Mouse (Mus musculus) gastrocnemius, adult 18-20 months (tissue): ENCODE measurements around the gene Ddost. TPM values are rescaled to one million over a fixed set of nuclear protein-coding genes. Genes with fewer than 3 reads are reported as not detected.
A peak's percentile ranks its signal among the peaks of the same experiment; 100 is the strongest.

ENCODE experiments used
- DNase-seq: peaks from one replicate; pipeline ENCODE4 v3.0.0; 2021; ENCODE audit warnings: low spot score
- long read RNA-seq, 2 experiments: library from polyadenylated mRNA; stranded (forward); transcript quantifications; one replicate each; pipeline ENCODE4 v2.0.0; 2021
- total RNA-seq, 2 experiments: library from RNA; stranded (reverse); gene quantifications; 2 replicates each; pipeline ENCODE4 v1.2.3; 2021

Gene Ddost
- 10 to 100 TPM; 29.5 to 34.0 TPM for total RNA-seq
- long read RNA-seq, experiment 1, transcript Ddost-201 (11 exons, 2,120 nt) = major isoform, 103 of 112 reads
- long read RNA-seq, experiment 1, partial matches to known transcripts = 4 of 112 reads
- long read RNA-seq, experiment 1, other reads (novel, unspliced or antisense) = 5 of 112 reads
- long read RNA-seq, experiment 2, transcript Ddost-201 (11 exons, 2,120 nt) = major isoform, 104 of 118 reads
- long read RNA-seq, experiment 2, partial matches to known transcripts = 10 of 118 reads
- long read RNA-seq, experiment 2, other reads (novel, unspliced or antisense) = 4 of 118 reads

DNA sequence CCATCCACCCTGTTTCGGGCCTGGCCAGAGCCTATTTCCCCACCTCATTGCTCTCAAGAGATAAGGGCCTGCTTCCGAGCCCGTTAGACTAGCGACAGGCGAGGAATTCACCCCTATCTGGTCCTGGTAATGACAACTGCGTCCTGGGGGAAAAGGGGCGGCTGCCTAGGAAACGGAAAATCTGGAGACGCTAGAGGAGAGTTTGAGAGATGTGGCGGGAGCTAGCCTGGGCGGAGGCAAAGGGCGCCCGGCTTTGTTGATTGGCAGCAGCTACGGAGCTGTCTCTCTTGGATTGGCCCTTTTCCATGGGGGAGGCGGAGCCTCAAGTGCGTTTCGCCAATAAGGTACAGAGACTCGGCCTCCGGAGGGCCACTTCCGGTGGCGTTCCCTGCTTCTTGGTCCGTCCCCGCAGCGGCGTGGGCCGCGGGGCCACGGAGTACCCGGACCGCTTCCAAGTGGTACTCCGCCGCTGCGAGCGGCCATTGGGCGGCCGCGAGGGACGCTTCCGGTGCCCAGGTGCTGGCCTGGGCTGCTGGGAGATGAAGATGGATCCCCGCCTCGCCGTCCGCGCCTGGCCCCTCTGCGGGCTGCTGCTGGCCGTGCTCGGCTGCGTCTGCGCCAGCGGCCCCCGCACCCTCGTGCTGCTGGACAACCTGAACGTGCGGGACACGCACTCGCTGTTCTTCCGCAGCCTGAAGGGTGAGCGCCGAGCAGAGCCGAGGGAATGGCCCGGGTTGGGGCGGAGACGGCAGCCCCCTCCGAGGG lies at the start of gene Ddost:
Gene Ddost, plus strand, starts transcription at position 391 of the 765 bp plus-strand sequence.
- DNase-seq = peak; percentile 99

DNA sequence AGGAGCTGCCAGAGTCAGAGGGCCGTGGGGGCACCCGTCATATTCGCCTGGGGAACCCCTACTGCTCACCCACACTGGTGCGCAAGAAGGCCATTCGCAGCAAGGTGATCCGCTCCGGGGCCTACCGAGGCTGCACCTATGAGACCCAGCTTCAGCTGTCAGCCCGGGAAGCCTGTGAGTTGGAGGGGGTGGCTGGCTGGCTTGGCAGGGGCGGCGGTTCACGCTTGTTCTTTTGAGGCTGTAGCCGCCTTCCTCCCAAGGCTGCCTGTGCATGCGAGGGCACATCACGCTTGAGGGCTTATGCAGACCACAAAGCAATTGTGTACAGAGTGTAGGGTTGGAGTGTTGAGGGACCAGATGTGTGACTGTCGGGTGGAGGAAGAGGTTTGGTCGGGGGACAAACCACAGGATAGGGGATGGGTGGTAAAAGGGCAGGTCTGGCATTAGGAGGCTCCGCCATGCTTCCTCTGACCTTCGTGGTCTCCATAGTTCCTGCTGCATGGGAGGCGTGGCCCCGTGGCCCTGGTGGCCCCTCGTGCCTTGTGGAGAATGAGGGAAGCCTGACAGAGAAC lies 47.3 kb upstream of the Ddost start:
- DNase-seq = no peak

DNA sequence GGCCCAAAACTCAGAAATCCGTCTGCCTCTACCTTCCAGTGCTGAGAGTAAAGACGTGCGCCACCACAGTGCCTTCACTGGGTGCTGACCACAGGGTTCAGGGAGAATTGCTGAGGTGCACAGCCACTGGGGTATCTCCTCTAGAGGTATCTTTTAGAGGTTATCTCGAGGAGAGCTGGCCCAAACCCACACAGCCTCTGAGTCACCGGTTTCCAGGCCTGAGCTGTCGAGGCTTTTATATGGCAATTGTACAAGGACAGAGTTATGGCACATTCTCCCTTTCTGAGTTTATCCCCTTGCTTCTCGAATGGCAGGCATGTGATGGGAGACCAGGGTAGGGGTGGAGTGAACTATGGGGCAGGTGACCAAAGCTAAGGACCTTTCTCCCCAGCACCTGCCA lies 45.9 kb upstream of the Ddost start:
- DNase-seq = no peak

DNA sequence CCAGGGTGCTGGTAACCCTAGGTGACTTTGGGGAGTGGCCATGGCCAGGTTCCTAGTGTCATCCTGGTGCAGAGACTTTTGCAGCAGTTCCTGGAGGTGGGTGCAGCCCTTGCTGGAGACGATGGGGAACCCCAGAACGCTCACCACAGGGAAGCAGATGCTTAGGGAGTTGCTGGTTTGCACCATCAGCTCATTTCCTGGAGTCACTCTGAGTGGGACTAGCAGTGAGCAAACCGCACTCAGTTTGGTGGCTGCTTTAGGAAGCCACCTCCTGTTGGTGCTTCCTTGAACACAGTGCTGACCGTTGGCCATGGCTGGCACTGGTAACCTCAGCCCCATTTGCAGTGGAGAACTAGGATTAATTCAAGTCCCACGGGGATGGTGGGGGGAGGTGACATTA lies 45.0 kb upstream of the Ddost start:
- DNase-seq = no peak

DNA sequence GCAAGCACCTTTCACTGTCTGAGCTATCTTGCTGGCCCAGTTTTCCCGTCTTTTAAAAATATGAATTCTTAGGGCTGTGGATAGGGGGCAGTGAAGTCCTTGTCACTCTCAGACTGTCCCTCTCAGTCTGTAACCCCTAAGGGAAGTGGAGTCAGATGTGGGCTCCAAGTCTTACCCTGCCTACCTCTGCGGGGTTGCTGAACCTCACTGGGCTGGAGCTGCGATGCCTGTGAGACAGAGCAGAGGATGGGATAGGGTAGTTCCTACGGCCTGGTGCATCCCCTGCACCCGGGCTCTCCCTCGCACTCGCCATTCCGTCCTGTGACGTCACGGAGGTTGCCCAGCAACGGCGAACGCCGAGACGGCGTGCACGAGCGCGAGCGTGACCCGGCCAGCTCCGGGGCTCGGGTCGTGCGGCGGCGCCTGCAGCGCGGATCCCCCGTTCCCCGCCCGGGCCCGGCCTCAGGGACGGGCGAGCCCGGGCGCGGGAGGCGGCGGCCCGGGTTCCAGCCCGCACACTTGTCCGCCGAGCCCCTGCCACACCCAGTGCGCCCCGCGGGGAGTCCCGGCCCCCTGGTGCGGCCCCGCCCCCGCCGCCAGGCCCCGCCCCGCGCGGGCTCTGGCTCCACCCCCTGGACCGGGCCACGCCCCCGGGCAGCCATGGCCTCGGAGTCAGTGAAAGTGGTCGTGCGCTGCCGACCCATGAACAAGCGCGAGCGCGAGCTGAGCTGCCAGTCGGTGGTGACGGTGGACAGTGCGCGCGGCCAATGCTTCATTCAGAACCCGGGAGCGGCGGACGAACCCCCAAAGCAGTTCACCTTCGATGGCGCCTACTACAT lies 42.5 kb upstream of the Ddost start:
- peak; percentile 78 for DNase-seq

DNA sequence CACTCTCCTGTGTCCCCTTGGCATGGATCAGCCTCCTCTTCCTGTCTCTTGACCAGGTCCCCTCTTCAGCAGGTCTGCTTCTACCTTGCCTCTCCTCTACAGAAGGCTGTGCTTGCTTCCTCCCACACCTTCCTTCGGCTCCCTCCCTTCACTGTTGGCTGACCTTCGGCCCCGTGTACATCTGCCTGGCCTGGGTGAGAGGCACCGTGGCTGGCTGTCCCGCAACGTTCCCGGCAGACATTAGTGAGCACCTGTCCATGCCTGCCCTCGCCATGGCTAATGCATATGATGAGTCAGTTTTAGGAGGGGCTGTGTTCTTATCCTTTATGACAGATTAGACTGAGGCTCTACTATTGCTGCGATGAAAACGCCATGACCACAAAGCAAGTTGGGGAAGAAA lies 36.7 kb upstream of the Ddost start:
- DNase-seq = no peak

DNA sequence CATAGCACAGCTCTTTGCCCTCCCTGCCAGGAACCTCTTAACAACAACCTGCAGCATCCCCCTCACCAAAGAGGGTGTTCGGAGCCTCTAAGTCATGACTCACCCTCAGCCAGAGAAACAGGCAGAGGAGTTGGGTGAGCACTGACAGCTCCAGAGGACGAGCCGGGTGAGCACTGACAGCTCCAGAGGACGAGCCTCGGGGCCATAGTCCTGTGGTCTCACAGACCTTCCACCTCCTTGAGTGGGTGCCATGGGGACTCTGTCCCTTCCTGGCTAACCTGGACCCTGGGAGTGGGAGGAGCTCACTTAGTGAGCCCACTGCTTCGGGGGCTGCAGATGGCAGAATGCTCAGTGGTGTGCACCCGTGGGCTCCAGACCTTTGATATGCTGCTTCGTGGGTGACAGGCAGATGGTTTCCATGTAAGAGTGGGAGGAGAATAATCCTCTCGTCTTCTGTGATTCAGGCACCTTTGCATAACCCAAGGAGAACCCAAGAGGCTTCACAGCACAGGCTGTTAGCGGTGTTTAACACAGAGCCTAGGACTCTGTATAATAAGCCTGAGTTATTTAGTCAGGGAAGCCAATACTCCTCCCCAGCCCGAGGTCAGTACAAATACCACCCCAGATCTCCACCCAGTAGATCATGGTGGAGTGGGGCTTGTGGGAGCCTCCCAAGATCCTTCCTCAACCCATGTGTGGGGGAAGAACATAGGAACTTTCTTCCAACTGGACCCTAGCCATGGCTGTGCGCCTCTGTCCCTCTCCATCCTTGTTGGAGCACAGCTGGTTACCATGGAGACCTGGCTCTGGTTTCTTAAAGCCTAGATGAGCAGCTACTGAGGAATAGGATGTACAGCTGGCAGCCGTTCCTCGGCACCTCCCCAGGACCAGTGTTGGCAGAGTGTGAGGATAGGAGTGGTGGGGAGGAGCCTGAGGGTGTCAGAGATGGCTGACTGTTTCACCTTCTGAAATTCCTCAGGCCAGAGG lies 32.2 kb upstream of the Ddost start:
- peak; percentile 24 for DNase-seq

DNA sequence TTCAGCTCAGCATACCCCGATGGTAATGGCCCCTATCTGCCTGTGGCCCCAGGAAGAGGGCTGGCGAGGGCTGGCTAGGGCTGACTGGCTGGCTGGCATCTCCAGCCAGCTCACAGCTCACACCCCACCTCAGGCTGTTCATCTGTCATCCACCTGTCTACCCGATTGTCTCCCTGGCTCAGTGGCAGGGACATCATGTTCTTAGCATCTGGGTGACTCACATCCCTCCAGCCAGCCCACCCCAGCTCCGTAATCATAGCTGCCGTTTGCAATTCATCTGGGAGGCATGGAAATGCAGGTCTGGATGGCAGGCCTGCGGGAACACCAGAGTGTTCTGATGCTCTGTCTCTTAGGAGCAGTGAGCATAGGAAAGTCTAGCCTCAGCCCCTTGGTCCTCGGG lies 26.2 kb upstream of the Ddost start:
- DNase-seq = no peak

DNA sequence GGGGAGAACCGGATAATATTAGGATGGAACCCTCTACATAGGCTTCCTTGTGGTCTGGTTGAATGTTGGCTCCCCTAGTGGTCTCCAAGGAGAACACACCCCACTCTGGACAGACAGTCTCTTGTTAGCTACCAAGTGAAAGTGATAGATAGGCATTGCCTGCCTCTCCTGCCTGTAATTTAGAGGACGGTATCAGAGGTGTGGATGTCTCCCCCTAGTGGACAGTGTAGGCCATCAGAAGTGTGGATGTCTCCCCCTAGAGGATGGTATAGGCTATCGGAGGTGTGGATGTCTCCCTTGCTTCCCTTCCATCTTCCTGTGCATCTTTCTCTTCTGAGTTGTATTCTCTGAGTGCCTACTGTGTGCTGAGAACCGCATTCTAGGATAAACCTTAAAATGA lies 21.7 kb upstream of the Ddost start:
- peak; percentile 69 for DNase-seq

DNA sequence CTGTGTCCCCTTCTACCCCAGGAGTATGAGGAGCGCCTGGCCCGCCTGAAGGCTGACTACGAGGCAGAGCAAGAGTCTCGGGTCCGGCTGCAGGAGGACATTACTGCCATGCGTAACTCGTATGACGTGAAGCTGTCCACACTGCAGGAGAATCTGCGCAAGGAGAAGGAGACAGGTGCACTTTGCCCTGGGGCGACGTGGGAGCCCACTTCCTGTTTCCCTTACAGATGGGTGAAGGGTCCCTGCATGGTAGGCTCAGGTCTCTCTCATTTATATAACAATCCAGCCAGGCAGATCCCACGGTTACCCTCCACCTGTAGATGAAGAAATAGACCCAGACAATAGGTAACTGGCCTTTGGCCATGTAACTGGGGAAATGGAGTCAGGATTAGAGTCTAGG lies 18.1 kb upstream of the Ddost start:
- DNase-seq = no peak

DNA sequence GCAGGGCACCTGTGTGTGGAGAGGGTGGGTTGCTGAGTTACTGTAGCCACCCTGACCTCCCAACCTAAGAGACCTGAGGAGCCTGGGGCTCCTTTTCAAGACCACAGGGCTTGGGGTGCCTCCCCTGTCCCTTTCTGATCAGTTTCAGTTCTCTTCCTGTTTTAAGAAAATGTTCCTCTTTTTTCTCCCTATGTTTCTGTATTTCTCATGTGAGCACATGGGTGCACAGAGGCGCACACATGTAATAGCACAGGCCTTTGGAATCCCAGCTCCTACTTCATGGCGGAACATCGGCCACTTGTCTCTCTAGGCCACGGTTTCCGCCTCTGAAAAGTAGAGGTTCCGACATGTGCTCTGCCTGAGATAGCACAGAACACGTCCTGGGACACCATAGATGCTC lies 15.8 kb upstream of the Ddost start:
- DNase-seq = no peak

DNA sequence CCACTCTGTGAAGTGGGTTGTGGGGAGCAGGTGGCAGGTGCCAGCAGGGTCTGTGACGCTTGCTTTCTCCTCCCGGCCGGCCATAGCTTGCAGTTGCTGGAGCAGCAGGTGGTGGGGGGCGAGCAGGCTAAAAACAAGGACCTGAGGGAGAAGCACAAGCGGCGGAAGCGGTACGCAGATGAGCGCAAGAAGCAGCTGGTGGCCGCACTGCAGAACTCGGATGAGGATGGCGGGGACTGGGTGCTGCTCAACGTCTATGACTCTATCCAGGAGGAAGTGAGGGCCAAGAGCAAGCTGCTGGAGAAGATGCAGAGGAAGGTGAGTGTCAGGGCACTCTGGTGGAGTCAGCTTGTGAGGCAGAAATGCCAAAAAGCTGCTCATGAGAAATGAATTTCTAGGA lies 12.5 kb upstream of the Ddost start:
- no peak for DNase-seq

DNA sequence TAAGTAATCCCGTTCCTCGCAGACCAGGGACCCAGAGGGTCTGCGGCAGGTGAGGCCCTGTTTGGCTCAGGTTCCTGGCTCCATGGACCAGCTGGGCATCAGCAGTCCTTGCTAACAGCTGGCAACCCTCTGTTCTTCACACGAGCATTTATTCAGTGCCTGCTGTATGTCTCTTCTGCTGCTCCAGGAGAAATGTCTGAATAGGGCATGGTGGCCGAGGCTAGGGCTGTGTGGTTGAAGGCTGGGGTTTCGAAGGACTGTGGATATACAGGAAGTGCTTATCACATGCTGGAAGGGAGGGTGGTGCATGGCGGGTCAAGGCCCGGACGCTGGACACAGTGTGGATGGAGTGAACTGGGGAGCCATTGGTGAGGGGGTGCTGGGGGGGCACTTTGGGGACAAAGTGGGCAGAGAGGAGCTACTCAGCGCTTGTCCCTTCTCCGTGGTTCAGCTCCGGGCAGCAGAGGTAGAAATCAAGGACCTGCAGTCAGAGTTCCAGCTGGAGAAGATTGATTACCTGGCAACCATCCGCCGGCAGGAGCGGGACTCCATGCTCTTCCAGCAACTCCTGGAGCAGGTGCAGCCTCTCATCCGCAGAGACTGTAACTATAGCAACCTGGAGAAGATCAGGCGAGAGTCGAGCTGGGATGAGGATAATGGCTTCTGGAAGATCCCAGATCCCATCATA lies 11.1 kb upstream of the Ddost start:
- DNase-seq = no peak

DNA sequence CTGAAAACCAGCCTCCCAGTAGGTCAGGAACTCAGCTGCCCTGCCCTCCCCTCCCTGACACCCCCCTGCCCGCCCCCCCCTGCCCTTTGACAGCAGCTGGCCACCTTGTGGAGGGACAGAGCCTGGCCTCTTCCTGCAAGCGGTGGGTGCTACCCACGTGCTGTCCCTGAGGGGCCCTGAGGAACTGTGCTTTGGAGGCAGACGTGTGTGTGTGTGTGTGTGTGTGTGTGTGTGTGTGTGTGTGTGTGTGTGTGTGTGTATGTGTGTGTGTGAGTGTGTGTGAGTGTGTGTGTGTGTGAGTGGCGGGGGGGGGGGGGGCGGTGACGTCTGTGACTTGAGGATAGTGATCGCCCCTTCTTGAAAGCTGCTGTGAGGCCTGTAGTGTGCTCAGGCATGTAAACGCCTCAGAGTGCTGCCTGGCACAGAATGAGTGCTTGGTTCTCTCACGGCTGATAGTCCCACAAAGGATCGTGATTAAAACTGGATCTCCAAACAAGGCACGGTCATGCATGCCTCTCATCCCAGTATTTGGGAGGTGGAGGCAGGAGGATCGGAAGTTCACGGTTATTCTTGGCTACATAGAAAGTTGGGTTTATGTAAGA lies 10.5 kb upstream of the Ddost start:
- no peak for DNase-seq

DNA sequence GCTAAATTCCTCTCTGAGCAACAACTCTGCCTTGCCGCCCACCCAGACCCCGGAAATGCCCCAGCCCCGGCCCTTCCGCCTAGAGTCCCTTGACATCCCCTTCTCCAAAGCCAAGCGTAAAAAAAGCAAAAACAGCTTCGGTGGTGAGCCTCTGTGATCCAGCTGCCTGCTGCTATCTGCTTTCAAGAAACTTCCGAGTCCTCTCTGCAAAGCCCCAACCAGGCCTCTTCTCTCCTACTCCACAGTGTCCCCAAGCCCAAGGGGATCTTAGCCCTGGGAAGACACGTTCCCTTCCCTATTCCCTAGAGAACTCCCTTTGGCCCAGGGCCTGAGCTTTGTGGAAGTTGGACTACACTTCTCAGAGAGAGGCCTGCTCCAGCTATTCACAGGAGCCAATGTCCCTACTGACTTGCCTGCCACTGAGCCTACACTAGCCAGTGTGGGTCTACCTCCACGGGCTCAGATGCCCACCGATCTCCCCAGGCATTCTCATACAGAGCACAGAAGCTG lies 3.2 kb upstream of the Ddost start:
- DNase-seq = no peak

DNA sequence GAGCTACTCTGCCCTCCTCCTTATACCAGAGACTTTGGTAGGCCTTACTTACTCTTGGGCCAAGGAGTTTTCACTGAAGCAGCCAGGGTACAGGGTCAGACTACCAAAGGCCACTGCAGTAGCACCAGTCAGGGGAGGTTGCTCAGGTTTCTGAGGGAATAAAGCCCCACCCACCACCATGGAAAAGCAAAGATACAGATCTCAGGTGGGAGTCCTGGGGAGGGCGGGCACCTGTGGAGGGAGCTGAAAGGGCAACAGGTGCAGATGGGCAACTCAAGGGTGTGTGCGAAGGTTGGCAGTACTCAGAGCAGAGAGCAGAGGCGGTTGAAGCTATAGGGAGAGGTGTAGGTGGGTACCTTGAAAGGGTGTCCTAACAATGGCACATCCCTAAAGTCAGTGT lies 1.5 kb upstream of the Ddost start:
- DNase-seq = no peak

DNA sequence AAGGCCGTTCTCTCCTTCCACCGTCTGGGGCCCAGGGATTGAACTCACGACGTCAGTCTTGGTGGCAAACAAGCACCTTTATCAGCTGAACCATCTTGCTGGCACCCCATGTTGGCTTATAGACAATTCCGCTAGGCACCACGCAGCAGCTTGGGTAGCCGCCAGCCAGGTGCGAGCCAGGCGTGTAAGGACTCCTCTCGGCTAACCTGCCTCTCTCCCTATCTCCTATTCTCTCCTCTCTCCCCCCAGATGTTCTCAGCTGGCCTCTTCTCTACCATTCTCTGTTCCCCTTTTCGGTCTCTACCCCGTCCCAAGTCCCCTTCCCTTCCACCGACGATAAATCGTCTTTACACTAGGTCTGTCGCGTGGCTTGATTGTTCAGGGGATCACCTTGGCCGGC lies 788 bp upstream of the Ddost start:
- no peak for DNase-seq

DNA sequence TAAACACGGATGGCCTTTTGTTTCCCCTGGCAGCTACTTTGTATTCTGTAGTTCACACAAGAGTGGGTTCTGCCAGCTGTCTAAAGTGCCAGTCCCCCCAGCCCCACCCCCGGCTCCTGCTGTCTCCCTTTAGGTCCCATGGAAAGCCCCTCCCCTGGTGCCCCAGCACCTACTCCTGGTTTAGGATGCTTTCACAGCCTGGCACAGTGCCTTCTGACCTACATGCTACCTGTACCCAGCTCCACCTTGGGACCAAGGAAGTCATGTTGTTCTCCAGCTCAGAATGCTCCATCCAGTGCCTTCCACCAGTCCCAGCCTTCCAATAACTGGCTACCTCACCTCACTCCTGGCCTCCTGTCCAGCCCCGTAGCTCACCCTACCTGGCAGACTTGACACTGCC lies 2.5 kb downstream of the Ddost start:
- DNase-seq = no peak

DNA sequence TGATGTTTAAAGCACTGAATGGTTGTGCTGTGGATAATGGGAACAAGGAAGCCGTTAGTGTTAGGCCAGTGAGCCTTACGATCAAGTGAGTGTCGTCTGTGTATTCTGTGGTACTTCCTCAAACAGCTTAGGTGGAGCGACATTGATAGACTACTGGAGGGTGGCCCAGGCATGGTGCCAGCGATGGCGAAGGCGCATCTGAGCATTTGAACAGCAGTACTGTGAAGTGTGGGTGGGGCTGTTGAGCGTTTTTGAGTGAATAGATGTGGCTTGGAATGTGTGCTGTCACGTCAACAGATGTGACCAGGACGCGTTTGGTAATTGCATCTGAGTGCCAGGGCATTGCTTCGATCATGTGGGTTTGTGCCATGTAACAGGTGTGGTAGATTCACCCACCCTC lies 3.2 kb downstream of the Ddost start:
- no peak for DNase-seq
